Mouse (Mus musculus) CD4-positive, CD25-positive, alpha-beta regulatory T cell (primary cell): ENCODE results near the gene Pgf. TPM values are rescaled to one million over a fixed set of nuclear protein-coding genes. Genes with fewer than 3 reads are reported as not detected.

Source experiments
- polyA plus RNA-seq: library from polyadenylated mRNA; unstranded; fragments of 100-300 nt; shearing (Covaris generic); gene quantifications from one replicate; pipeline ENCODE4 v1.2.1, GENCODE M21; 2017

Pgf gene
- 0.11 TPM for polyA plus RNA-seq

GRCm38 (mm10) chr12:85177740-85178239 is at the start of gene Pgf:
TSS of gene Pgf (minus strand) at chr12:85177790.

GRCm38 (mm10) chr12:85219236-85219904 is 41.8 kb upstream of the Pgf start, which contains the start of gene Eif2b2:
TSS of gene Eif2b2 (plus strand) at chr12:85219481.

GRCm38 (mm10) chr12:85151002-85151774 is 26.4 kb downstream of the Pgf start, which contains the start of gene Rps6kl1:
TSS of gene Rps6kl1 (minus strand) at chr12:85151264.

Other genes with a start within 250 kb of the Pgf start
- gene Fcf1, start 206.9 kb downstream of the Pgf start, polyA plus RNA-seq, result 124 TPM
- 40.6 TPM for gene Arel1, start 206.9 kb downstream of the Pgf start, polyA plus RNA-seq
- 35.2 TPM for gene Ylpm1, start 181.5 kb downstream of the Pgf start, polyA plus RNA-seq
- gene Prox2, start 67.0 kb downstream of the Pgf start, polyA plus RNA-seq, result 6.1 TPM
- 97.0 TPM for gene Dlst, start 67.0 kb downstream of the Pgf start, polyA plus RNA-seq
- gene Rps6kl1, start 26.5 kb downstream of the Pgf start, polyA plus RNA-seq, result 1.3 TPM
- gene Eif2b2, start 41.7 kb upstream of the Pgf start, polyA plus RNA-seq, result 108 TPM
- 16.0 TPM for gene Mlh3, start 92.8 kb upstream of the Pgf start, polyA plus RNA-seq
- 82.4 TPM for gene Acyp1, start 110.6 kb upstream of the Pgf start, polyA plus RNA-seq
- 0.12 TPM for gene Zc2hc1c, start 110.8 kb upstream of the Pgf start, polyA plus RNA-seq
- 28.5 TPM for gene Nek9, start 161.6 kb upstream of the Pgf start, polyA plus RNA-seq
- gene Tmed10, start 197.1 kb upstream of the Pgf start, polyA plus RNA-seq, result 169 TPM